Mouse (Mus musculus) cerebellum, adult 2 months (tissue): ENCODE measurements around the gene Nr1d1.

Source experiments
- CTCF ChIP-seq: fragments of 200-500 bp; IDR thresholded peaks from 2 replicates; pipeline ENCODE4 v1.5.1; 2011; ENCODE audit warnings: low read depth, mild to moderate bottlenecking, control low read depth, low read length, moderate library complexity, borderline replicate concordance; ENCODE audit not compliant: insufficient read depth
- POLR2A ChIP-seq: fragments of 200-500 bp; IDR thresholded peaks from 2 replicates; pipeline ENCODE4 v1.6.1; 2011; ENCODE audit warnings: low read length, control low read depth, borderline replicate concordance; ENCODE audit not compliant: insufficient read depth

DNA sequence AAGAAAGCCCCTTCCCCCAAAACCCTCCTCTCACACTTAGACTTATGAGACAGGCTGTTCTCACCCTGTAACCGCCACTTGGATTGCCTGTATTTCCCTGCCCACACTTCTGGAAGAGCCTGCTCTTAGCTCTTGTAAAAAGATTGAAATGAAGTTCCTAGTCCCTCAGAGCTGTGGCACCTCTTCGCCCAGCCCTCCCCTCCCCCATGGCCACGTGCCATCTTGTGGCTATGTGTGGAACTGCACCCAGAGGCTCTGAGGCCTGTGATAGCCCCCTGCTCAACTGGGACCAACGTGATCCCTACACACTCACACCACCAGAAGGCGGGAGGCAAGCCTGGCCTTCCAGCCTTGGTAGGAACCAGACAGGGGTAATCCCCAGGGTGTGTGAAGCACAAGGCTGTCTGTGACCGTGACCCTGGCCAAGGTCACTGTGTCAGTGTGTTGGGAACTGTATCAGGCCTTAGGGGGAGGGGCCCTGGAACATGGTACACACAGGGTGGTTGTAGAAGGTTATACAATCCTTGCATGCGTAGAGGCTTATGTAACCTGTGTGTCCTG is 20.4 kb downstream of the Nr1d1 start:
- TF ChIP-seq CTCF = peak; percentile 97
- no peak for TF ChIP-seq POLR2A
